ENCODE assay signal across 9 mouse cellular contexts in the genomic region with DNA sequence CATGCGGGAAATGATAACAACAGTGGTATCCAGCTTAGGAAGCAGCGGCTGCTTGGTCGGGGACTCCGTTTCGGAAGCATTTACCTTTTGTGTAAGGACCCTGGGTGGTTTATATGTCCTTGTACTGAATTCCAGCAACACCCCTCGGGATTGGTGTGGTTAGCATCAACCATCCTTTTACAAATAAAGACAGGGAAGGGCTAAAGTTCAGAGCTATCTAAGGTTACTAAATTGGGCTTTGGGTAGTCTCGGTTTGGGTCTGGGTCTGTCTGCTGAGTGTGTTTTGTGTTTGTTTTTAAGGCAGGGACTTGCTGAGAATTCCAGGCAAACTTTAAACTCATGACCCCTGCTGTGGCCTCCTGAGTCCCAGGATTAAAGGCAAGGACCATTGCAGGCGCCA. TPM values are rescaled to one million over a fixed set of nuclear protein-coding genes. Genes with fewer than 3 reads are reported as not detected.
DNase-seq lines count a peak whose midpoint lies in the region; ATAC-seq lines count a peak whose summit lies in the region.
"Had no signal": no experiment of that assay in that cellular context is flagged by ENCODE, and none has a peak within 500 bp of the region (broad histone marks: within the 10 kb centered on the region; RNA-seq: fewer than 3 reads in every experiment).

No protein-coding gene starts in this region.

- ATAC-seq in erythroblast, adult 5-6 weeks (replicated peaks; ENCODE audit: low FRiP score, poor library complexity, severe bottlenecking) = no peak
- no peak for ATAC-seq in lung, embryonic 16.5 days (ENCODE audit: low read depth)
- ATAC-seq in limb, embryonic 13.5 days (ENCODE audit: low FRiP score, low read depth) = no peak
- ATAC-seq in stomach, embryonic 15.5 days (ENCODE audit: insufficient read depth, low FRiP score, low read depth) = no peak

- H3K4me2 ChIP-seq in lung, embryonic 16.5 days (ENCODE audit: low read depth, low read length) = peak overlapping the region; percentile 61
- H3K4me2 ChIP-seq in limb, embryonic 13.5 days (replicated peaks) = peak overlapping the region; percentile 57
- H3K4me2 ChIP-seq in stomach, embryonic 15.5 days = peak overlapping the region; percentile 53

- no peak for DNase-seq in lung, postnatal 14 days
- no peak for DNase-seq in retina, embryonic 14.5 days (ENCODE audit: low spot score)
- no peak for DNase-seq in embryo, embryonic 11 days
- DNase-seq: spleen, adult 18-20 months had no signal

- H3K4me1 ChIP-seq in erythroblast, embryonic 14.5 days (ENCODE audit: control insufficient read depth) = peaks cover 24% of the 10 kb centered on the region
- peaks cover 26% of the 10 kb centered on the region for H3K4me1 ChIP-seq in lung, embryonic 16.5 days (replicated peaks; ENCODE audit: control insufficient read depth, insufficient read depth, low read length)
- H3K4me1 ChIP-seq in limb, embryonic 13.5 days = peaks cover 43% of the 10 kb centered on the region
- peaks cover 21% of the 10 kb centered on the region for H3K4me1 ChIP-seq in stomach, embryonic 15.5 days

- no peaks in the 10 kb centered on the region for H3K36me3 ChIP-seq in erythroblast, embryonic 14.5 days (ENCODE audit: control insufficient read depth)
- H3K36me3 ChIP-seq in lung, embryonic 16.5 days (ENCODE audit: control insufficient read depth, insufficient read depth, low read length) = no peaks in the 10 kb centered on the region
- no peaks in the 10 kb centered on the region for H3K36me3 ChIP-seq in limb, embryonic 13.5 days
- no peaks in the 10 kb centered on the region for H3K36me3 ChIP-seq in stomach, embryonic 15.5 days

- peaks cover 16% of the 10 kb centered on the region for H3K27me3 ChIP-seq in erythroblast, embryonic 14.5 days (ENCODE audit: control insufficient read depth)
- H3K27me3 ChIP-seq in lung, embryonic 16.5 days (ENCODE audit: control insufficient read depth, insufficient read depth, low read depth, low read length) = no peaks in the 10 kb centered on the region
- H3K27me3 ChIP-seq in limb, embryonic 13.5 days = no peaks in the 10 kb centered on the region
- H3K27me3 ChIP-seq in stomach, embryonic 15.5 days (replicated peaks) = no peaks in the 10 kb centered on the region

- peak overlapping the region; percentile 60 for H3K9ac ChIP-seq in lung, embryonic 16.5 days (ENCODE audit: low read length)
- peak overlapping the region; percentile 48; the same call in 1 of the 2 replicates for H3K9ac ChIP-seq in limb, embryonic 13.5 days
- no peak overlapping the region; the same call in 1 of the 2 replicates for H3K9ac ChIP-seq in stomach, embryonic 15.5 days

- no peaks in the 10 kb centered on the region for H3K9me3 ChIP-seq in erythroblast, embryonic 14.5 days (ENCODE audit: control insufficient read depth, low read length)
- no peaks in the 10 kb centered on the region for H3K9me3 ChIP-seq in lung, embryonic 16.5 days (ENCODE audit: control insufficient read depth, low read length)
- no peaks in the 10 kb centered on the region for H3K9me3 ChIP-seq in limb, embryonic 13.5 days
- H3K9me3 ChIP-seq in stomach, embryonic 15.5 days = no peaks in the 10 kb centered on the region

- 10% methylated on average over 8 of the region's 8 CpGs for WGBS in lung, embryonic 16.5 days
- 22% methylated on average over 8 of the region's 8 CpGs for WGBS in limb, embryonic 13.5 days
- WGBS in stomach, embryonic 15.5 days = 15% methylated on average over 8 of the region's 8 CpGs

- peak overlapping the region; percentile 25 for H3K4me3 ChIP-seq in erythroblast, embryonic 14.5 days (replicated peaks)
- H3K4me3 ChIP-seq in lung, embryonic 16.5 days (ENCODE audit: low read length) = peak overlapping the region; percentile 32
- peak overlapping the region; percentile 26; the same call in 1 of the 2 replicates for H3K4me3 ChIP-seq in limb, embryonic 13.5 days
- H3K4me3 ChIP-seq in stomach, embryonic 15.5 days (replicated peaks) = peak overlapping the region; percentile 25; the same call in 1 of the 2 replicates

- H3K27ac ChIP-seq in lung, embryonic 16.5 days (ENCODE audit: low read length) = peak overlapping the region; percentile 96
- peak overlapping the region; percentile 96 for H3K27ac ChIP-seq in limb, embryonic 13.5 days
- H3K27ac ChIP-seq in stomach, embryonic 15.5 days = peak overlapping the region; percentile 95

RNA-seq across cellular contexts. Expression of gene Ptp4a2, which starts 15.2 kb away (rescaled TPM):
- 3.6 and 4.7 TPM in 2 replicates for polyA plus RNA-seq in erythroblast, embryonic 14.5 days (2012)
- 92.8 and 126 TPM in 2 replicates for total RNA-seq in erythroblast, adult 5-6 weeks (2015; ENCODE audit: low replicate concordance)
- 74.3 and 85.6 TPM in 2 replicates for total RNA-seq in erythroblast, adult 5-6 weeks (2017; ENCODE audit: low replicate concordance)
- 302 and 330 TPM in 2 replicates for polyA plus RNA-seq in lung, embryonic 16.5 days (2015; fragmentation: Nextera tagmentation; extraction: Ambion mirVana)
- polyA plus RNA-seq in limb, embryonic 13.5 days (2015; fragmentation: Nextera tagmentation; extraction: Ambion mirVana) = 370 and 392 TPM in 2 replicates
- polyA plus RNA-seq in stomach, embryonic 15.5 days (2015; fragmentation: Nextera tagmentation; extraction: Ambion mirVana) = 318 and 349 TPM in 2 replicates

RNA-seq across cellular contexts. Expression of gene Khdrbs1, which starts 53.8 kb away (rescaled TPM):
- 5.8 and 6.3 TPM in 2 replicates for polyA plus RNA-seq in erythroblast, embryonic 14.5 days (2012)
- 20.9 and 26.3 TPM in 2 replicates for total RNA-seq in erythroblast, adult 5-6 weeks (2015; ENCODE audit: low replicate concordance)
- total RNA-seq in erythroblast, adult 5-6 weeks (2017; ENCODE audit: low replicate concordance) = 20.2 and 24.3 TPM in 2 replicates
- polyA plus RNA-seq in lung, embryonic 16.5 days (2015; fragmentation: Nextera tagmentation; extraction: Ambion mirVana) = 84.3 and 93.1 TPM in 2 replicates
- 145 and 149 TPM in 2 replicates for polyA plus RNA-seq in limb, embryonic 13.5 days (2015; fragmentation: Nextera tagmentation; extraction: Ambion mirVana)
- 91.4 and 96.2 TPM in 2 replicates for polyA plus RNA-seq in stomach, embryonic 15.5 days (2015; fragmentation: Nextera tagmentation; extraction: Ambion mirVana)

Comparison
In these comparisons a context has a peak if more than half of its experiments do, and no peak if none do; other contexts are left out.
1. RNA of gene Ptp4a2, which starts 15.2 kb away (polyA plus RNA-seq): 370 to 392 TPM in limb, embryonic 13.5 days, 302 to 330 TPM in lung, embryonic 16.5 days and 318 to 349 TPM in stomach, embryonic 15.5 days; 3.6 to 4.7 TPM in erythroblast, embryonic 14.5 days; every median in the first group is over 10 times any median in the second.
2. RNA of gene Khdrbs1, which starts 53.8 kb away (polyA plus RNA-seq): 145 to 149 TPM in limb, embryonic 13.5 days, 84.3 to 93.1 TPM in lung, embryonic 16.5 days and 91.4 to 96.2 TPM in stomach, embryonic 15.5 days; 5.8 to 6.3 TPM in erythroblast, embryonic 14.5 days; every median in the first group is over 10 times any median in the second.
3. Peak in every context shown above with its lines, with median percentiles within 50 percentile points of each other: H3K4me3 ChIP-seq, H3K27ac ChIP-seq and H3K4me2 ChIP-seq.